Mouse (Mus musculus): ENCODE data around the gene Ceacam3. TPM values are rescaled to one million over a fixed set of nuclear protein-coding genes. Genes with fewer than 3 reads are reported as not detected.
"Not testable (repeated sequence)": the region's sequence is repeated elsewhere in the genome, so short reads cannot be mapped to it uniquely, and the experiment has no call there.

Ceacam3 gene
- 0.04 TPM in 1 of 2 replicates, not detected in the other for polyA plus RNA-seq (2015; fragmentation: Nextera tagmentation; extraction: Ambion mirVana)

- no peak for ATAC-seq (ENCODE audit: insufficient read depth, low FRiP score, low read depth)
- WGBS, result 90% methylated on average over 2 of the region's 2 CpGs
- Histone ChIP-seq H3K27me3 (replicated peaks) (no peaks in the 10 kb centered on the region), H3K27ac (no peak within 1 kb of the TSS), H3K4me2 (no peak within 1 kb of the TSS), H3K36me3 (no peaks in the 10 kb centered on the region), H3K9me3 (no peaks in the 10 kb centered on the region), H3K9ac (no peak within 1 kb of the TSS), H3K4me3 (replicated peaks) (no peak within 1 kb of the TSS), H3K4me1 (no peaks in the 10 kb centered on the region)
Observed at GRCm38 (mm10) chr7:17149931-17150330, at the start of gene Ceacam3. Gene Ceacam3, plus strand, starts transcription at chr7:17150282.

GRCm38 (mm10) chr7:17101631-17102030, 48.5 kb upstream of the Ceacam3 start:
- not testable (repeated sequence) for H3K4me2 ChIP-seq; H3K4me1 ChIP-seq; H3K36me3 ChIP-seq; H3K27me3 ChIP-seq (replicated peaks); H3K27ac ChIP-seq; H3K4me3 ChIP-seq (replicated peaks); H3K9ac ChIP-seq; ATAC-seq (ENCODE audit: insufficient read depth, low FRiP score, low read depth); H3K9me3 ChIP-seq
- 83% methylated on average over 13 of the region's 13 CpGs for WGBS

- Histone ChIP-seq H3K36me3 (no peaks in the 10 kb centered on the region), H3K4me1 (no peaks in the 10 kb centered on the region), H3K9me3 (no peaks in the 10 kb centered on the region), H3K27me3 (replicated peaks) (no peaks in the 10 kb centered on the region), H3K27ac (no peak overlapping the region), H3K9ac (no peak overlapping the region), H3K4me2 (no peak overlapping the region), H3K4me3 (replicated peaks) (no peak overlapping the region)
- ATAC-seq (ENCODE audit: insufficient read depth, low FRiP score, low read depth), result no peak
- WGBS, result 72% methylated on average over 1 of the region's 1 CpGs
Observed at GRCm38 (mm10) chr7:17135307-17135706, 14.8 kb upstream of the Ceacam3 start.

- H3K4me2 ChIP-seq, result no peak overlapping the region
- no peak overlapping the region for H3K27ac ChIP-seq
- no peaks in the 10 kb centered on the region for H3K9me3 ChIP-seq
- ATAC-seq (ENCODE audit: insufficient read depth, low FRiP score, low read depth), result no peak
- no peak overlapping the region for H3K4me3 ChIP-seq (replicated peaks)
- H3K9ac ChIP-seq, result no peak overlapping the region
- no peaks in the 10 kb centered on the region for H3K36me3 ChIP-seq
- H3K27me3 ChIP-seq (replicated peaks), result no peaks in the 10 kb centered on the region
- no peaks in the 10 kb centered on the region for H3K4me1 ChIP-seq
- WGBS, result 30% methylated on average over 2 of the region's 2 CpGs
Observed at GRCm38 (mm10) chr7:17155634-17156033, 5.6 kb downstream of the Ceacam3 start.

GRCm38 (mm10) chr7:17156885-17157677, 7.0 kb downstream of the Ceacam3 start:
- no peak for ATAC-seq (ENCODE audit: insufficient read depth, low FRiP score, low read depth)
- no peak overlapping the region for H3K4me3 ChIP-seq (replicated peaks)
- no peaks in the 10 kb centered on the region for H3K27me3 ChIP-seq (replicated peaks)
- no peak overlapping the region for H3K4me2 ChIP-seq
- no peaks in the 10 kb centered on the region for H3K9me3 ChIP-seq
- no peak overlapping the region for H3K9ac ChIP-seq
- no peaks in the 10 kb centered on the region for H3K36me3 ChIP-seq
- no peak overlapping the region for H3K27ac ChIP-seq
- no peaks in the 10 kb centered on the region for H3K4me1 ChIP-seq
- WGBS, result 69% methylated on average over 3 of the region's 3 CpGs

GRCm38 (mm10) chr7:17159011-17159410, 8.9 kb downstream of the Ceacam3 start:
- Histone ChIP-seq H3K27me3 (replicated peaks) (no peaks in the 10 kb centered on the region), H3K9ac (no peak overlapping the region), H3K9me3 (no peaks in the 10 kb centered on the region), H3K4me3 (replicated peaks) (no peak overlapping the region), H3K4me1 (no peaks in the 10 kb centered on the region), H3K4me2 (no peak overlapping the region), H3K36me3 (no peaks in the 10 kb centered on the region), H3K27ac (no peak overlapping the region)
- no peak for ATAC-seq (ENCODE audit: insufficient read depth, low FRiP score, low read depth)
- 77% methylated on average over 7 of the region's 7 CpGs for WGBS

DNA sequence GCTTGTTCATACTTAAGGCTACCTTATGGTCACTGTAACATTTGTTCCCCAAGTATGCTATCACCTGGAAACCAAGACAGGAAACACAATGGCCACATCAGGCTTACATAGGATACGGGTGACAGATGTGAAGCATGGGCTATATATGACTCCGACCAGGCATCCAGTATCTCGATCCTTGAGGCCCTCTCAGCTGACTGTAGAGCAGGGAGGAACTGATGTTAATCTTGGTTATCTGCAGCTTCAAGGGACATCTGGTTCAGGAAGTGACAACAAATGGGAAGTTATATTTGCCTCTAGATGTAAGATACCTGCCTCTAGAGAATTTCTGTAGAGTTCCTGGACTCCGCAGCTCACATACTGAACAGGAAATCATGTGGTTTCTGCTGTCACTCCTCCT, 21.7 kb downstream of the Ceacam3 start:
- no peak overlapping the region for H3K4me2 ChIP-seq
- 78% methylated on average over 4 of the region's 4 CpGs for WGBS
- no peak for ATAC-seq (ENCODE audit: insufficient read depth, low FRiP score, low read depth)
- no peaks in the 10 kb centered on the region for H3K27me3 ChIP-seq (replicated peaks)
- no peaks in the 10 kb centered on the region for H3K36me3 ChIP-seq
- H3K27ac ChIP-seq, result no peak overlapping the region
- no peak overlapping the region for H3K9ac ChIP-seq
- H3K9me3 ChIP-seq, result no peaks in the 10 kb centered on the region
- no peak overlapping the region for H3K4me3 ChIP-seq (replicated peaks)
- no peaks in the 10 kb centered on the region for H3K4me1 ChIP-seq

DNA sequence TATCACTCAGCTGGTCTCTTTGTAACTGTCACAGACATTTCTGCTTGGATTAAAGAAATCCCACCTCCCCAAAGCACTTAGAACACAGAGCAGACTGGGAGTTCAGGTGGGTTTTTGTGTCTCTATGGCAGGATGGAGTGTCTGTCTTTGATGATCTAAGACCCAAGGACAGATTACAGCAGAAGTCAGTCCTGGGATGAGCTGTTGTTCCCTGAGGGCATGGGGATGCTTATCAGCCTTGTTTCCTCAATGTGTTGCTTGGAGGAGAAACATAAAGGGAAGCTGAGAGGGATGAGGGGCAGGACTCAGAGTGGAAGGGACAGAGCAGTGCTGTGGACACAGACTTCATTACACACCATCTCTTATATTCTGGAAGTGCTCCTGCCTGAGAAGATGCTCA, 53.1 kb downstream of the Ceacam3 start, which contains the start of gene Psg29:
Gene Psg29 (plus strand): TSS at position 301 of the 400 bp plus-strand sequence.
- Histone ChIP-seq H3K9ac (no peak within 1 kb of the TSS), H3K4me2 (no peak within 1 kb of the TSS), H3K36me3 (no peaks in the 10 kb centered on the region), H3K9me3 (no peaks in the 10 kb centered on the region), H3K27me3 (replicated peaks) (no peaks in the 10 kb centered on the region), H3K4me3 (replicated peaks) (no peak within 1 kb of the TSS), H3K27ac (no peak within 1 kb of the TSS), H3K4me1 (no peaks in the 10 kb centered on the region)
- no peak for ATAC-seq (ENCODE audit: insufficient read depth, low FRiP score, low read depth)

DNA sequence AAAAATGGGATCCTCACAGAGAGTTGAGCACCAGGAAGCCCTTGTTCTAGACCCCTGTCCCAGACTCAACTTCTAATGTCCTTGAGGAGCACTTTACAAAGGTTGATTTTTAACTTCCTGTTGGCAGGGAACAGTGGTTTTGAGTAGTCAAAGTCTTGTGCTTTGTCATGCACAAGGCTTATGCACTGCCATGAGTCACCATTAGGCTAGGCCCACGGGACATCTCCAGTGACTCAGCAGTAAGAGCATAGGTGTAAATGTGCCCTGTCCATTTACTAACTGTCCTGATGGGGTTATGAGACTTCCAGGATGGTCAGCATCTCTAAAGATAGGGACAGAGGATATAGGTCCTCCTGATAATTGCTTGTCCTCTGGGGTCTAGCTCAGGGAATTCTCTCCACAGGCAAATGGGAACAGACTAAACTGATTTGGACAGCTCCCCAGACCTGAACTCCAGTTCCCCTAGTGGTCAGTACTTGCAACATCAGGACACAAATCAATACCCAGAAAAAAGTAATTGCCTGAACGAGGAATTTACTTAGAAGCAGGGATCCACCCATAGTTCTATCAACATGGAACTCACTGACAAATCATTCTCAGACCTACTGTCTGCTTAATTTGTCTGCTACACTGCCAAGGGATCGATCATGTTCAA, 55.6 kb downstream of the Ceacam3 start:
- WGBS, result 66% methylated on average over 3 of the region's 3 CpGs
- no peak for ATAC-seq (ENCODE audit: insufficient read depth, low FRiP score, low read depth)

More for the DNA sequence above, 55.6 kb downstream of the Ceacam3 start:
- Histone ChIP-seq H3K27ac (no peak overlapping the region), H3K36me3 (no peaks in the 10 kb centered on the region), H3K4me3 (replicated peaks) (no peak overlapping the region), H3K9ac (no peak overlapping the region), H3K27me3 (replicated peaks) (no peaks in the 10 kb centered on the region), H3K4me2 (no peak overlapping the region), H3K4me1 (no peaks in the 10 kb centered on the region), H3K9me3 (no peaks in the 10 kb centered on the region)

Other genes starting within 250 kb of the Ceacam3 start
- 2.4 and 2.5 TPM in 2 replicates for gene Ptgir, start 243.8 kb upstream of the Ceacam3 start, polyA plus RNA-seq (2015; fragmentation: Nextera tagmentation; extraction: Ambion mirVana)
- gene Calm3, start 226.2 kb upstream of the Ceacam3 start, polyA plus RNA-seq (2015; fragmentation: Nextera tagmentation; extraction: Ambion mirVana), result 101 and 113 TPM in 2 replicates
- gene Pnmal2, start 205.6 kb upstream of the Ceacam3 start, polyA plus RNA-seq (2015; fragmentation: Nextera tagmentation; extraction: Ambion mirVana), result 10.2 and 12.7 TPM in 2 replicates
- gene Pnmal1, start 190.6 kb upstream of the Ceacam3 start, polyA plus RNA-seq (2015; fragmentation: Nextera tagmentation; extraction: Ambion mirVana), result 2.9 and 3.6 TPM in 2 replicates
- 0.31 and 0.34 TPM in 2 replicates for gene Gm42372, start 167.2 kb upstream of the Ceacam3 start, polyA plus RNA-seq (2015; fragmentation: Nextera tagmentation; extraction: Ambion mirVana)
- gene Ccdc8, start 157.6 kb upstream of the Ceacam3 start, polyA plus RNA-seq (2015; fragmentation: Nextera tagmentation; extraction: Ambion mirVana), result 29.4 and 33.3 TPM in 2 replicates
- 92.9 and 95.7 TPM in 2 replicates for gene Ppp5c, start 122.4 kb upstream of the Ceacam3 start, polyA plus RNA-seq (2015; fragmentation: Nextera tagmentation; extraction: Ambion mirVana)
- 47.3 and 54.9 TPM in 2 replicates for gene Hif3a, start 87.9 kb upstream of the Ceacam3 start, polyA plus RNA-seq (2015; fragmentation: Nextera tagmentation; extraction: Ambion mirVana)
- 0.30 and 0.63 TPM in 2 replicates for gene Psg16, start 76.2 kb upstream of the Ceacam3 start, polyA plus RNA-seq (2015; fragmentation: Nextera tagmentation; extraction: Ambion mirVana)
- gene Psg29, start 53.2 kb downstream of the Ceacam3 start, polyA plus RNA-seq (2015; fragmentation: Nextera tagmentation; extraction: Ambion mirVana), result not detected in 2 replicates

All from stomach, embryonic 15.5 days (tissue).